Mouse (Mus musculus) forebrain, embryonic 13.5 days (tissue): ENCODE measurements around the gene Maneal. TPM values are rescaled to one million over a fixed set of nuclear protein-coding genes. Genes with fewer than 3 reads are reported as not detected.

Source experiments
- ATAC-seq: fragments of 200-750 bp; cut with Nextera tagmentation; 2 replicates; pipeline ENCODE4 v1.8.0; 2017
- H3K27ac ChIP-seq: fragments of 300-500 bp; sonication (generic); 2 replicates; pipeline ENCODE4 v1.5.1; 2015; ENCODE audit warnings: inconsistent platforms, mild to moderate bottlenecking, moderate library complexity
- H3K27me3 ChIP-seq: fragments of 300-500 bp; sonication (generic); 2 replicates; pipeline ENCODE4 v1.6.1; 2015; ENCODE audit warnings: mild to moderate bottlenecking, inconsistent platforms
- H3K36me3 ChIP-seq: fragments of 300-500 bp; sonication (generic); 2 replicates; pipeline ENCODE4 v1.6.1; 2015; ENCODE audit warnings: mild to moderate bottlenecking, inconsistent platforms; ENCODE audit not compliant: poor library complexity, severe bottlenecking
- H3K4me1 ChIP-seq: fragments of 300-500 bp; sonication (generic); 2 replicates; pipeline ENCODE4 v1.6.1; 2015; ENCODE audit warnings: inconsistent platforms
- H3K4me2 ChIP-seq: fragments of 300-500 bp; sonication (generic); 2 replicates; pipeline ENCODE4 v1.6.1; 2015; ENCODE audit warnings: inconsistent platforms, mild to moderate bottlenecking, moderate library complexity
- H3K4me3 ChIP-seq: fragments of 300-500 bp; sonication (generic); 2 replicates; pipeline ENCODE4 v1.5.1; 2015; ENCODE audit warnings: mild to moderate bottlenecking, inconsistent platforms
- H3K9ac ChIP-seq: fragments of 300-500 bp; sonication (generic); 2 replicates; pipeline ENCODE4 v1.6.1; 2015; ENCODE audit warnings: mild to moderate bottlenecking, inconsistent platforms
- H3K9me3 ChIP-seq: fragments of 300-500 bp; sonication (generic); replicated peaks from 2 replicates; pipeline ENCODE4 v1.6.1; 2016; ENCODE audit warnings: inconsistent platforms
- WGBS: fragments of 180-500 bp; shearing (Covaris S2); methylation state at CpG from one replicate; pipeline ENCODE4 v1.1.7; 2015; 5-methylcytosine and 5-hydroxymethylcytosine counted together
- polyA plus RNA-seq: library from polyadenylated mRNA; unstranded; fragments of >200 nt; fragmentation: Nextera tagmentation; extraction: Ambion mirVana; gene quantifications from 2 replicates; pipeline ENCODE4 v1.2.1, GENCODE M21; 2015

Gene Maneal
- polyA plus RNA-seq, 1 experiment from 2014 or later, result 5.1 TPM

- Histone ChIP-seq H3K27ac (no peak overlapping the region), H3K4me2 (peak overlapping the region; percentile 81), H3K27me3 (peaks cover 68% of the 10 kb centered on the region), H3K4me3 (peak overlapping the region; percentile 51), H3K4me1 (peaks cover 18% of the 10 kb centered on the region), H3K36me3 (no peaks in the 10 kb centered on the region), H3K9ac (peak overlapping the region; percentile 55), H3K9me3 (0 out of 2 replicates have a peak, but pooled peaks cover 4% of the 10 kb centered on the region)
- peak; percentile 97 for ATAC-seq
- WGBS, result under 1% methylated on average over 37 of the region's 37 CpGs
Observed at GRCm38 (mm10) chr4:124881341-124881908, 19.5 kb upstream of the Maneal start.

GRCm38 (mm10) chr4:124880599-124880998 lies 18.6 kb upstream of the Maneal start, which contains the start of gene Epha10:
Gene Epha10 (plus strand): TSS chr4:124880899.
- Histone ChIP-seq H3K27ac (no peak within 1 kb of the TSS), H3K9ac (peak within 1 kb of the TSS; percentile 55), H3K36me3 (no peaks in the 10 kb centered on the region), H3K4me3 (peak within 1 kb of the TSS; percentile 51), H3K27me3 (peaks cover 61% of the 10 kb centered on the region), H3K4me1 (peaks cover 18% of the 10 kb centered on the region), H3K9me3 (0 out of 2 replicates have a peak, but pooled peaks cover 4% of the 10 kb centered on the region), H3K4me2 (peak within 1 kb of the TSS; percentile 81)
- 0% methylated on average over 11 of the region's 11 CpGs for WGBS
- ATAC-seq, result no peak

- 90% methylated on average over 1 of the region's 1 CpGs for WGBS
- Histone ChIP-seq H3K36me3 (no peaks in the 10 kb centered on the region), H3K4me3 (no peak overlapping the region), H3K4me2 (no peak overlapping the region), H3K27me3 (no peaks in the 10 kb centered on the region), H3K9ac (no peak overlapping the region), H3K4me1 (no peaks in the 10 kb centered on the region), H3K9me3 (0 out of 2 replicates have a peak, but pooled peaks cover 3% of the 10 kb centered on the region), H3K27ac (no peak overlapping the region)
- no peak for ATAC-seq
Observed at GRCm38 (mm10) chr4:124872719-124873118, 10.7 kb upstream of the Maneal start.

- peak overlapping the region; percentile 72 for H3K4me2 ChIP-seq
- peaks cover 47% of the 10 kb centered on the region for H3K36me3 ChIP-seq
- 19% methylated on average over 7 of the region's 7 CpGs for WGBS
- H3K4me1 ChIP-seq, result peaks cover 24% of the 10 kb centered on the region
- no peak for ATAC-seq
- no peak overlapping the region for H3K27ac ChIP-seq
- 0 out of 2 replicates have a peak overlapping the region, but pooled peaks have one; percentile 90 for H3K9ac ChIP-seq
- H3K27me3 ChIP-seq, result no peaks in the 10 kb centered on the region
- H3K4me3 ChIP-seq, result peak overlapping the region; percentile 76
- H3K9me3 ChIP-seq, result no peaks in the 10 kb centered on the region
Observed at GRCm38 (mm10) chr4:124860446-124860845, 1.5 kb downstream of the Maneal start.

GRCm38 (mm10) chr4:124858370-124858769 lies 3.6 kb downstream of the Maneal start:
- peaks cover 24% of the 10 kb centered on the region for H3K4me1 ChIP-seq
- no peak overlapping the region for H3K4me2 ChIP-seq
- no peak overlapping the region for H3K27ac ChIP-seq
- WGBS, result 85% methylated on average over 5 of the region's 5 CpGs
- peaks cover 65% of the 10 kb centered on the region for H3K36me3 ChIP-seq
- H3K9me3 ChIP-seq, result no peaks in the 10 kb centered on the region
- H3K4me3 ChIP-seq, result no peak overlapping the region
- ATAC-seq, result no peak
- H3K9ac ChIP-seq, result no peak overlapping the region
- H3K27me3 ChIP-seq, result no peaks in the 10 kb centered on the region

DNA sequence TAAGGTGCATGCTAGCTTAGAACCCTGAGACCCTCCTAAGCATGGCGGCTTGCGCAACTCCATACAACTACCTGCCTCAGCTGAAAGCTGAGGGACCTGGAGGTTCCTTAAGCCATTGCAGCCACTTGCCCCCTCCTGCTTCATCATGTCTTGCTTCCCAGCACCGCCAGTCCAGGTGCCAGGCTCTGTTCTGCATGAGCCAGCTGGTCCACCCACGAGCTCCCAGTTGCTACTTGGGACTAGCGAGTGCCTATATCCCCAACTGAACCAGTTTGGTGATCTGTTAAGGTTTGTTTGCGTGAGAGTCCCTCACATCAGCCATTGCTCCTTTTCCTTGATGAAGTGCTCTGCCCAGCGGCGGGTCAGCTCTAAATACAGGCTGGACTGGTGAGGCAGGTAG lies 5.7 kb downstream of the Maneal start:
- Histone ChIP-seq H3K36me3 (peaks cover 69% of the 10 kb centered on the region), H3K4me1 (peaks cover 32% of the 10 kb centered on the region), H3K9ac (no peak overlapping the region), H3K4me3 (no peak overlapping the region), H3K4me2 (no peak overlapping the region), H3K27me3 (no peaks in the 10 kb centered on the region), H3K27ac (no peak overlapping the region), H3K9me3 (no peaks in the 10 kb centered on the region)
- no peak for ATAC-seq
- WGBS, result 93% methylated on average over 8 of the region's 8 CpGs

- H3K27ac ChIP-seq, result peak within 1 kb of the TSS; percentile 94
- no peaks in the 10 kb centered on the region for H3K27me3 ChIP-seq
- H3K36me3 ChIP-seq, result peaks cover 37% of the 10 kb centered on the region
- WGBS, result 1% methylated on average over 71 of the region's 75 CpGs
- peak within 1 kb of the TSS; percentile 94 for H3K4me2 ChIP-seq
- H3K4me3 ChIP-seq, result peak within 1 kb of the TSS; percentile 100
- no peaks in the 10 kb centered on the region for H3K9me3 ChIP-seq
- peak within 1 kb of the TSS; percentile 93 for H3K9ac ChIP-seq
- peaks cover 35% of the 10 kb centered on the region for H3K4me1 ChIP-seq
- ATAC-seq, result peak; percentile 49
Observed at GRCm38 (mm10) chr4:124850933-124851658, 10.9 kb downstream of the Maneal start, which contains the start of gene 1110065P20Rik. Gene 1110065P20Rik (minus strand): TSS chr4:124851196.

DNA sequence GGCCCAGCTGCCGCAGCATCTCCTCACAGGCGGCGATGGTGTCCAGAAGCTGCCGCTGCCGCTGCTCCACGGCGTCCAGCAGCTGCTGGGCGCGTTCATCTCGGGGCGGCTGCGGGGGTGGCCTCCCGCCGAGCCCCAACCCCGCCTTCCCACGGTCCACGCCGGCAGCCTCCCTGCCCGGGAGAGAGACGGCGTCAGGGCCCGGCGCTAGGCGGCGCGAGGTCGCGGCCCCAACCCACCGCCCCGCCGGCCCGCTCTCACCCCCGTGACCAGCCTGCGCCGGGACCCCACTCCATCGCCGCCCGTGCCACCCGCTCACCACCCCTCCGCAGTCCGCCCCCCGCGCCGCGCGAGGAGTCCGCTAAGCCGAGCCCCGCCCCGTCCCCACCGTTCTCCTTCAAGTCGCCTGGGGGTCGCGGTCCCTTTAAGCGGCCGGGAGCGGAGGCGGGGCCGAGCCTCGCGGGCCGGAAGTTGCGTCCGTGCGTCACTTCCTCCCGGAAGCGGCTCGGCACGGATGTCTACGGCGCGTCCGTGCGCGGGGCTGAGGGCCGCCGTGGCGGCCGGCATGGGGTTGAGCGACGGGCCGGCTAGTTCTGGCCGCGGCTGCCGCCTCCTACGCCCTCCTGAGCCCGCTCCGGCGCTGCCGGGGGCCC lies 11.6 kb downstream of the Maneal start, which contains the start of gene Yrdc:
Gene Yrdc (plus strand): TSS at position 419 of the 653 bp plus-strand sequence.
- Histone ChIP-seq H3K9ac (peak within 1 kb of the TSS; percentile 93), H3K4me3 (peak within 1 kb of the TSS; percentile 100), H3K27me3 (no peaks in the 10 kb centered on the region), H3K27ac (peak within 1 kb of the TSS; percentile 94), H3K4me2 (peak within 1 kb of the TSS; percentile 94), H3K36me3 (peaks cover 37% of the 10 kb centered on the region), H3K4me1 (peaks cover 35% of the 10 kb centered on the region), H3K9me3 (no peaks in the 10 kb centered on the region)
- WGBS, result under 1% methylated on average over 49 of the region's 90 CpGs
- ATAC-seq, result peak; percentile 95

- no peaks in the 10 kb centered on the region for H3K9me3 ChIP-seq
- ATAC-seq, result peak; percentile 53
- H3K4me2 ChIP-seq, result peak overlapping the region; percentile 94
- H3K4me3 ChIP-seq, result peak overlapping the region; percentile 100
- peaks cover 40% of the 10 kb centered on the region for H3K36me3 ChIP-seq
- no peaks in the 10 kb centered on the region for H3K27me3 ChIP-seq
- H3K27ac ChIP-seq, result peak overlapping the region; percentile 94
- WGBS, result under 1% methylated on average over 23 of the region's 24 CpGs
- H3K4me1 ChIP-seq, result peaks cover 35% of the 10 kb centered on the region
- H3K9ac ChIP-seq, result peak overlapping the region; percentile 93
Observed at GRCm38 (mm10) chr4:124849631-124850260, 12.2 kb downstream of the Maneal start.

DNA sequence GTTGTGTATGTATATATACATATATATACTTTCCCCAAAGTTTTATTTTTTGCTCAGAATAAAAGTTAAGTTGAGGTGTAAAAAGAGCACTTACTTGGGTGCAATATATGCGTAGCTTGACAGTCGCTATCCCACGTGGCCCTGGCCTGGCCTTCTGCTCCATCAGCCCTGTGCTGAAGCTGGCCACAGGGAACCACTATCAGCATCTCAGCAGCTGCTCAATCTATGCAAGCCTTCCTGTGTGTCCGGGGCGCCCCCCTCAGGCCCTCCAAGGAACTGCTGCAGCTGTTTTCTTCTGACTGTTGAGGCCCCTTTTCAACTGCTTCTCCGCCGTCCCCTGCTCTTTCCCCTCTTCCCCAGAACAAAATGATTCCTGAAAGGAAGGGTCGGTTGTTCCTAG lies 14.4 kb downstream of the Maneal start:
- peaks cover 39% of the 10 kb centered on the region for H3K36me3 ChIP-seq
- no peak overlapping the region for H3K4me3 ChIP-seq
- WGBS, result 9% methylated on average over 8 of the region's 8 CpGs
- no peaks in the 10 kb centered on the region for H3K27me3 ChIP-seq
- H3K4me2 ChIP-seq, result no peak overlapping the region
- H3K4me1 ChIP-seq, result peaks cover 29% of the 10 kb centered on the region
- H3K27ac ChIP-seq, result no peak overlapping the region
- no peak overlapping the region for H3K9ac ChIP-seq
- no peak for ATAC-seq
- no peaks in the 10 kb centered on the region for H3K9me3 ChIP-seq

DNA sequence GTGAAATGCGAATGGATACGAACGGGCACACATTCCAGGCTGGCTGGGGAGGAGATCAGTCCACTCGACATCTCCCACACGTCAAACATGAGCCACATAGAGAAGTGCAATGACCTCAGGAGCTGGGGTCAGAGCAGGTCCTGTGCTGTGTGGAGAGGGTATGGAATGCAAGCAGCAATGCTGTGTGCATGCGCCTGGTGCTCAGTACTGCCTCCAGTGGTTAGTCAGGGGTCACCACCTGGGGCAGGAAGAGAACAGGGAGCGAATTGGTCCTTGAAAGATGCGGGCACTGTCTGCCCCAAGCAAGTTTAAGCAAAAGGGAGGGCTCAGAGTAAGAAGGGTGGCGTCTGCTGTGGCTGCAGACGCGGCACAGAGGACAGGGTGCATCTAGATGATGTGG lies 18.5 kb downstream of the Maneal start:
- no peak overlapping the region for H3K4me2 ChIP-seq
- no peak overlapping the region for H3K4me3 ChIP-seq
- 57% methylated on average over 11 of the region's 11 CpGs for WGBS
- peaks cover 8% of the 10 kb centered on the region for H3K4me1 ChIP-seq
- H3K36me3 ChIP-seq, result peaks cover 72% of the 10 kb centered on the region
- ATAC-seq, result no peak
- H3K9ac ChIP-seq, result no peak overlapping the region
- no peak overlapping the region for H3K27ac ChIP-seq
- no peaks in the 10 kb centered on the region for H3K27me3 ChIP-seq
- H3K9me3 ChIP-seq, result no peaks in the 10 kb centered on the region; the same call in 1 of the 2 replicates
